Mouse (Mus musculus): ENCODE measurements around the gene Pcyt1b.

GRCm38 (mm10) chrX:93712566-93712965, 57.9 kb downstream of the Pcyt1b start:
- TF ChIP-seq CTCF (IDR thresholded peaks at IDR 0.05; ENCODE audit: control insufficient read depth, insufficient read depth, insufficient replicate concordance, low read depth, low read length) (no peak), POLR2A (IDR thresholded peaks at IDR 0.05; ENCODE audit: control insufficient read depth, low read depth, low read length) (no peak)
